Mouse (Mus musculus) adrenal gland, postnatal 4 days (tissue): ENCODE measurements at regions not wholly inside any gene's neighbourhood (a gene's known extent, or its start where the extent isn't known, plus 50 kb on each side); places are given as distances from the start of the nearest gene placed in this dataset.
"Not testable (repeated sequence)": the region's sequence is repeated elsewhere in the genome, so short reads cannot be mapped to it uniquely, and the experiment has no call there.

ENCODE experiments used
- DNase-seq, 2 experiments: peaks; one replicate each; pipeline ENCODE4 v3.0.0; 2021 to 2022; ENCODE audit warnings: low spot score in 2 of 2, mixed read lengths in 2 of 2

DNA sequence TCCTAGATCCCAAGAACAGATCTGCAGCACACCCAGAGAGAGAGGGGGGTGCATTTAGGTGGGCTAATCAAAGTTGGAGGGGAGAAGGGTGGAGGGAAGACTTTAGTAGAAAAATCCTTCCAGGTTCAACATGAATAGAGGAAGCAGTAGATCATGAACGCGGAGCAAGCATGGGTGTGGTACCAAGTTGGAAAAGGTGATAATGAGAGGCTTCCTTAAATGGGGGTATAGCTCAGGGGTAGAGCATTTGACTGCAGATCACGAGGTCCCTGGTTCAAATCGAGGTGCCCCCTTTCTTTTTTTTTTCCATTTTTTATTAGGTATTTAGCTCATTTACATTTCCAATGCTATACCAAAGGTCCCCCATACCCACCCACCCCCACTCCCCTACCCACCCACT, 54.0 kb upstream of the Krba1 start:
- not testable (repeated sequence) for DNase-seq

GRCm38 (mm10) chr6:48336964-48337363, 58.4 kb upstream of the Krba1 start:
- not testable (repeated sequence) for DNase-seq

- no peak for DNase-seq
Observed at GRCm38 (mm10) chr6:48288011-48288410, 107.4 kb upstream of the Krba1 start.

GRCm38 (mm10) chr6:48279646-48280045, 115.7 kb upstream of the Krba1 start:
- DNase-seq = not testable (repeated sequence)

DNA sequence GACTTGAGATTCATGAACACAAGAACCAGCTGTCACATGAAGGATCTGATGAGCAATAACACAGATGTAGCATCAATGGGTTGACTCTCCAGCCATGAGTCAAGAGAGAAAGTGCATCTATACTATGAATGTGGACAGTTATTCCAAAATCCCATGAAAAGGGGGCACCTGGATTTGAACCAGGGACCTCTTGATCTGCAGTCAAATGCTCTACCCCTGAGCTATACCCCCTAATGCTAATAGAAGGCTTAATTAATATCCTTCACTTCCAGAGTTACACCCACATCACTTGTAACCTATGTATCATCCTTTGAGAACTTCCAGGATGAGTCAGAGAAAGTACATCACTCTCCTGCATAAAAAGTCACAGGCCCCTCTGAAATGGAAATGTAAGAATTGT, 133.8 kb upstream of the Krba1 start:
- not testable (repeated sequence) for DNase-seq

GRCm38 (mm10) chr6:48252989-48253388, 142.4 kb upstream of the Krba1 start:
- not testable (repeated sequence) for DNase-seq

DNA sequence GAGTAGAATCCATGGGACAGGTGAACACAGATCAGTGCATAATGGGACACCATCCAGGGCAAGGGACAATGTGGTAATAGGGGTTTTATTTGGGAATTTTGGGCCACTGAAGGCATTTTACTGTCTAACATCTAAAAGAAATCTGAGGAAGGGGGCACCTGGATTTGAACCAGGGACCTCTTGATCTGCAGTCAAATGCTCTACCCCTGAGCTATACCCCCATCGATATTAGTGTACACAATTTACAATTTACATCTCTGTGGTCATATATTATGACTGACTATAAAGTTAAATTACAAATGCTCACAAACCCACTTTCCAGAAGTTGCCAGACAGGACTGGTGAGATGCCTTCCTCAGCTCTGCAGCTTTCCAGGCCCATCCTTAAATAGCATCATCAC, 143.4 kb upstream of the Krba1 start:
- DNase-seq = no peak

- not testable (repeated sequence) for DNase-seq
Observed at GRCm38 (mm10) chr6:48244191-48244590, 151.2 kb upstream of the Krba1 start.

GRCm38 (mm10) chr6:48227431-48227830, 141.0 kb upstream of the Zfp746 start:
- no peak for DNase-seq

- no peak for DNase-seq
Observed at GRCm38 (mm10) chr6:48224206-48224605, 137.8 kb upstream of the Zfp746 start.

DNA sequence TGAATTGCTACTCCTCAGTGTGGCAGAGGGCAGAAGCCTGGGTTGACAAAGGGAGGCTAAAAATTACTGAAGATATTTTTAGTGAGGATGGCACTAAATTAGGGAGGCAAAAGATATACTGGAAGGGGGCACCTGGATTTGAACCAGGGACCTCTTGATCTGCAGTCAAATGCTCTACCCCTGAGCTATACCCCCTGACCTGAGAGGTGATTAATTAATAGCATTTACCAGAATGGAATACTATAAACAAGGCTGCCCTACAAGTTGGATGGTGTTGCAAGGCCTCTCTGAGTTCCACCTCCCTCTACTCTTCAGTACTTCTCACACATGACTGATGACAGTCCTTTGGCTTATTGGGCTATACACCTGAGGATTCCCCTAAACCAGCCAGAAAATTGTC, 136.6 kb upstream of the Zfp746 start:
- no peak for DNase-seq

DNA sequence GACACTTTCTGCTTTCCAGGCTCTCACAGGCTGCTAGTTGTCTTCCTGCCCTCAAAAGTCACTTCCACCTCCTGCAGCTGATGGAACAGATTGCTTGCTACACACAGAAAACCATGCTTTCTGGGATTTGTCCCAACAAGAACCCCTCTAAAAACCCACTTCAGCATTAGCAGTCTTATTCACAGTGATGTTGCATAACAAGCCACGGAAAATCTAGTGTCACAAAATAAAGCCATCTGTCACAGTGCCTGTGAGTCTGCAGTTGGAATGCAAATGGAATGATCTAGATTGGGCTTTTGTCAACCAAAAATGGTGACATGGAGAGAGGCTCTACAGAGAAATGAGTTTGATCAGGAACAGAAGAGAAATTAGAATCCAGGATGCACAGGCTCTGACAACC, 135.4 kb upstream of the Zfp746 start:
- not testable (repeated sequence) for DNase-seq

- no peak for DNase-seq
Observed at GRCm38 (mm10) chr6:48215212-48215611, 128.8 kb upstream of the Zfp746 start.

DNA sequence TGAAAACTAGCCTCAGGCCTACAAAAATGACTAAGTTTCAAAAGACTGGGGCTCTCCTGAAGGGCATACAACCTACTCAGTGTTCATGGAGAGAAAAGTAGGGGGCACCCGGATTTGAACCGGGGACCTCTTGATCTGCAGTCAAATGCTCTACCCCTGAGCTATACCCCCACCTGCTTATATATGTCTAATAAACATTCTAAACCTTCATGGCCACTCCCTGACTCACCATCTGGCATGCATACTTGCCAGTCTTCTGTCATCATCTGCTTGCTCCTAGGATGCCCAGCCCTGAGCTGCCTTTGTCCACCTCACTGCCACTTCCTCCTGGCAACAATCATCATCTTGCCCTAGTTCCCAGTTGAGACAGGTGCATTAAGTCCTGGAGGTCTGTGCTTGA, 123.3 kb upstream of the Zfp746 start:
- DNase-seq = no peak

GRCm38 (mm10) chr6:48209103-48209502, 122.7 kb upstream of the Zfp746 start:
- no peak for DNase-seq

DNA sequence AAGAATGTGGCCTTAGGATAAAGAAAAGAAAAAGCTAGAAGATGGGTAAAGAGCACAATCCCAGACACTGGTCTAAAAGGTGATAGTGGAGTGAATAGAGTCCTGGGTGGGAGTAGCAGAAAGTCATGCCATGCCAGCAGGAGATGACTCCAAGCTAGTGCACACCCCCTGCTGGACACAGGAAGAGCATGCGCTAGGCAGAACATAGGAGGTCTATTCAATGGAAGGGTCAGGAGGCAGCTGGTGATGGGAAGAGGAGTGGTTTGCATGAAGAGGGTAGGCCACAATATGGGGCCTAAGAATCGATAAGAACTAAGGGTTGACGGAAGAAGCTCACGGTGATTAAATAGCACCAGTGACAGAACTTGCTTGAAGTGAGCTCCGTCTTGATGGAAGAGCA, 119.3 kb upstream of the Zfp746 start:
- DNase-seq = no peak

- DNase-seq = no peak
Observed at GRCm38 (mm10) chr6:48199951-48200350, 113.6 kb upstream of the Zfp746 start.

DNA sequence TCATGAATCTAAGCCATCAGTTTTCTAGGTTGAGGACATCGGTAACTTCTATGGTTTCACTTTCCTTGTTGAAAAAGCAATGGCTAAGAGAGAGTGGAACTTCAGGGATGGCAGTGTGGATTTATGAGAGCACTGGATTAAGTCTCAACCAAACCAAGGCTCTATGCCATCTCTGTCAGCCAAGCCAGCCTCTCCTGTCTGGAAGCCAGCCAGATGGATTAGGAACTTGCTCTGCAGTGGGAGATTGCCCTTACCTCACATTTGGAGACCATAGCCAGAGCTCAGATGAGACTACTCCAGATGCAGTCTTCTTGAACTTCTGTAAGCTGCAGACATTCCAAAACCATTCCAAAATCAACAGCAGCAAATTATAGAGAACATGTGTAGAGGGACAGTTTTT, 112.4 kb upstream of the Zfp746 start:
- DNase-seq = no peak

- no peak for DNase-seq
Observed at GRCm38 (mm10) chr6:48197696-48198378, 111.4 kb upstream of the Zfp746 start.

GRCm38 (mm10) chr6:48188363-48188762, 102.0 kb upstream of the Zfp746 start:
- DNase-seq = not testable (repeated sequence)

DNA sequence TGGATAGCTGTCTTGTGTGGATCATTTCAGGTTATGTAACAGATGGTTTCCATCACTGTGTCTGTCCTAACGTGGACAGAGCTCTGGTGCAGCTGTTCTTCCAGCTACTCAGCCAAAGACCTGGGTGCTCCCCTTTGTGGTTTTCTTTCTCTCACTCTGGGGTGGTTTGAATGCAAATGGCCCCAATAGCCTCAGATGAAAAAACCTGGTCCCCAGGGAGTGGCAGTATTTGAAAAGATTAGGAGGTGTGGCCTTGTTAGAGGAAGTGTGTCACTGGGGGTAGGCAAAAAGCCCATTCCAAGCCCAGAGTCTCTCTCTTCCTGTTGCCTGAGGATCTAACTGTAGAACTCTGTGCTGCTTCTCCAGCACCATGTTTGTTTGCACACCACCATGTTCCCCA, 98.9 kb upstream of the Zfp746 start:
- DNase-seq = no peak

DNA sequence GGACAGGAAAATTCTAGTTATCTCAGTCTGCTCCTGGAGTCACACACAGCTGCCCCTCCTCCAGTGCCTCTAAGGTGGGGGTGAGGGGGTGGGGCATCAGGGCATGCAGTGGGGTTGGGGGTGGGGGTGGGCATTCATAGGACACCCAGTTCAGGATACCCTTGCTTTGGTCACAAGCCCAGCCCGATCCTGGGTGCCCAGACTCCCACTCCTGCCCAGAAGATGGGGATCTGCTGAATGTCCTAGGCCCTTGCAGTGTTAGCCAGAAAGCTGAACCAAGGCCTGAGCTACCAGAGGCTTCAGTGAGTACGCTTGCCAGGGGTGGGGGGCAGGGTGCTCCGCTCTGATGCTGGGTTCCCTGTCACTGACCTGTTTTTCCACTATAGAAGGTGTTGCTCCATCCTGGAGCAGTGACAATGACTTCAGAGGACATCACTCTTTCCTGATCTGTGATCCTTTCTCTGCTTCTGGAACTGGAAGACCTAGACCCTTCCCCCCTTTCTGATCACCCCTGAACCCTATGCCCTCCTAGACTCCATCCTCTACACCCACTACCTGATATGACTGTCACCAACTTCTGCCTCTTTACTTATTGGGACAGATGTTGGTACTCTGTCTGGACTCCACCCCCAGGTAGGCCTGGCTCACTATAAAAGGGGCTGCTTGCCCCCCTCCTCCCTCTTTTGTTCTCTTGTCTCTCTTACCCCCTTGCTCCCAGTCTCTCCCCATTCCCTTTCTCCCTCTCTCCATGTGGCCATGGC, 92.1 kb upstream of the Zfp746 start:
- no peak for DNase-seq

GRCm38 (mm10) chr6:48177936-48178335, 91.5 kb upstream of the Zfp746 start:
- no peak for DNase-seq
